Mouse (Mus musculus) 3T3-L1 (cell line): ENCODE measurements around the gene Pim3.
"Not testable (repeated sequence)": the region's sequence is repeated elsewhere in the genome, so short reads cannot be mapped to it uniquely, and the experiment has no call there.

Experiments
- DNase-seq: peaks from one replicate; pipeline ENCODE4 v3.0.0-alpha.2; 2015; ENCODE audit warnings: low read depth, low spot score

Pim3 gene

GRCm38 (mm10) chr15:88861772-88862622 is at the start of gene Pim3:
Gene Pim3, plus strand, starts transcription at chr15:88862186.
- DNase-seq = peak; percentile 92

GRCm38 (mm10) chr15:88813262-88813661 is 48.7 kb upstream of the Pim3 start:
- no peak for DNase-seq

DNA sequence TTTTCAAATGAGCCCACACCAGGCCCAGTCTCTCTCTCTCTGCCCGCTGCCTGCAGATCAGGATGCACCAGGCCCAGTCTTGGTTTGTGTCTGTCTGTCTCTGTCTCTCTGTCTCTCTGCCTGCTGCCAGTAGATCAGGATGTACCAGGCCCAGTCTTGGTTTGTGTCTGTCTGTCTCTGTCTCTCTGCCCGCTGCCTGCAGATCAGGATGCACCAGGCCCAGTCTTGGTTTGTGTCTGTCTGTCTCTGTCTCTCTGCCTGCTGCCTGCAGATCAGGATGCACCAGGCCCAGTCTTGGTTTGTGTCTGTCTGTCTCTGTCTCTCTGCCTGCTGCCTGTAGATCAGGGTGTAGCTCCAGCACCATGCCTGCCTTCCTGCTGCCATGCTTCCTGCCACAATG is 48.1 kb upstream of the Pim3 start:
- DNase-seq = not testable (repeated sequence)

GRCm38 (mm10) chr15:88814411-88815047 is 47.5 kb upstream of the Pim3 start:
- DNase-seq = peak; percentile 42

GRCm38 (mm10) chr15:88815196-88815700 is 46.7 kb upstream of the Pim3 start:
- DNase-seq = no peak

DNA sequence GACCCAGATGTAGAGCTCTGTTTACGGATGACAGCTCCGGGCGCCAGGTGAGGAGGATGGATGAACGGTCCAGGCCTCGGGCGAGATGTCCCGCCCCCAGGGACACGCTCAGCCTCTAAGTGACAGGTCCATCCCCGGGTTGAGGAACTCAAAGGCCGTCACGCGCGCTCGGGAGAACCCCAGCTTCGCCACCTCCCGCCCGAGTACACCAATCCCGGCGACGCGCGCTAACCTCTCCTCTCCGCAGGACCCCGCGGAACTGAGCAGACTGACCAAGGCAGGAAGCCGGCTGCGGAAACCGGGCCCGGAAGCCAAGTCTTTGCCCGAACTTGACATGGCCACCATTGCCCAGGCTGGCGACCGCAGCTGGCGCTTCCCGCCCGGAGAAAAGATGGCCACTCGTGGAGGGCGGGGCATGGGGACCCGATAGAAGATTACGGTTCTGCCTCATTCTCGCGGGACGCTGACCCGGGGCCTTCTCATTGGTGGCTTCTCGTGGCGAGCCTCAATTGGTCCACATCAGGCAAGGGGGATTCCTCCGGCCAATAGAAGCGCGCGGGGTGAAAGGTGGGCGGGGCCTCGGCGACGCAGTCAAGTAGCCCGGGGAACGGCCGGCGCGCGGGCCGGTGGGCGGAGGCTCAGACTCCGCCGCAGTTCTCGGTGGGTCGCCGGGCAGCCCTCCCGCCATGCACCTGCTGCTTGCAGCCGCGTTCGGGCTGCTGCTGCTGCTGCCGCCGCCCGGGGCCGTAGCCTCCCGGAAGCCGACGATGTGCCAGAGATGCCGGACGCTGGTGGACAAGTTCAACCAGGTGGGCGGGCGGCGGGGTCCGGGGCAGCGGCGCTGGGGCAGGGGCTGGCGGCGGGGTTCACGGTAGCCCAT is 42.7 kb upstream of the Pim3 start, which contains the start of the genes Alg12 and Creld2:
Gene Alg12 (minus strand): TSS at position 293 of the 880 bp plus-strand sequence.
Gene Creld2 (plus strand): TSS at position 621 of the 880 bp plus-strand sequence.
- DNase-seq = peak; percentile 99

GRCm38 (mm10) chr15:88819906-88820303 is 42.1 kb upstream of the Pim3 start:
- peak; percentile 22 for DNase-seq

DNA sequence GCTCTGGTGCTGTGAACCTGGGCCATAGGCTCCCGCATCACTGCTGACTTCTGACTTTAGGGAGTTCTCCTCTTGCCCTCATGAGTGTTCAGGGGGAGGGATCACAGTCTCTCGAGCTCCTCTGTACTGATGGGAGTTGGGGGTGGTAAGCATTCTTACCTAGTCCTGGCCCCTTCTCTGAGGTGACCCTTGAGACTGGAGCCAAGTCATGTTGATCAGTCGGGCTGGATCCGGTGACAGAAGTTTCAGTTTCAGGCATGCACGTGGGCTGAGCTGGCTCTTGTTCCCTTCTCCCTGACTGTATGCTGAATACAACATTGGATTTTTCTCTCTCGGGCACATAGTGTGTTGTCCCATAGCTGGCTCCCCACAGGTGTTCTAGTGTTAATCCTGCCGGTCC is 40.6 kb upstream of the Pim3 start:
- DNase-seq = no peak

- no peak for DNase-seq
These were observed 39.5 kb upstream of the Pim3 start for GRCm38 (mm10) chr15:88822513-88822912.

GRCm38 (mm10) chr15:88823376-88823775 is 38.6 kb upstream of the Pim3 start:
- DNase-seq = no peak

- no peak for DNase-seq
These were observed 34.5 kb upstream of the Pim3 start for GRCm38 (mm10) chr15:88827466-88827865.

GRCm38 (mm10) chr15:88827991-88828799 is 33.8 kb upstream of the Pim3 start:
- DNase-seq = peak; percentile 82

DNA sequence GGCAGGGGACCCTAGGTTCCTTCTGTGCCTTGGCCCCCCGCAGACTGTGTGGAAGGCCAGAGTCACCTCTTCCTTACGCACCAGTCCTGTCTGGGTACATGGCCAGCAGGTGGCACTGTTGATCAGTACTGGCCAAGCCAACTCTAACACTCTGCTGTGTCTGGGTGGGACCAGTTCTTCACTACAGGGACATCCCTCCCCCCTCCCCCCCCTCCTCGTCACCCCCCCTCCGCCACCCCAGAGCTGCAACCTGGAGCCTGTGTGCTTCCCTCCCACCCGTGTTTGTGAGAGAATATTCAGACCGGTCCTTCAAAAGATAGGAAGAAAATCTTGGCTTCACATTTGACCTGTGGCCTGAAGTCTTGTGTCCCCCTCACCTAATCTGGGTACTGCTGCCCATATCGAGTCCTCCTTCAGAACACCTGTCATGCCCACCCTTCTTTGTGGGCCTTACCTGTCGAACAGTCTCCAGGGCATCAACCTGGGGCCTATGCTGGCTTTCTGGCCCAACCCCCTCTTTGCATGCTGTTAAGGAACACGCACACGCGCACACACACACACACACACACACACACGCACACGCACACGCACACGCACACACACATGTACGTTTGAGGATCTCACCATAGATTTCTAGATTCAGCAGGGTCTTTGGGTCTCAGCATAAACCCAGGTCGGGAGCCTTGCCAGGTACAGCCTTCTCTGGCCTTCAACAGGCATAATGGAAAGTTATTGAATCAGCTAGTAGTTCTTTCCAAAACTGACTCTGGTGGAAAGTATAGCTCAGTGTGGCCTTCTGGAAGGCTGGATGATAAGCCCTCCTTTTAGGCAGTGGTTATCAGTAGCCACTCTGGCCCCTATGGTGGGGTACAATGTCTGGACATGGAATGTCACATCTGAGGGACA is 32.9 kb upstream of the Pim3 start:
- DNase-seq = peak; percentile 89

DNA sequence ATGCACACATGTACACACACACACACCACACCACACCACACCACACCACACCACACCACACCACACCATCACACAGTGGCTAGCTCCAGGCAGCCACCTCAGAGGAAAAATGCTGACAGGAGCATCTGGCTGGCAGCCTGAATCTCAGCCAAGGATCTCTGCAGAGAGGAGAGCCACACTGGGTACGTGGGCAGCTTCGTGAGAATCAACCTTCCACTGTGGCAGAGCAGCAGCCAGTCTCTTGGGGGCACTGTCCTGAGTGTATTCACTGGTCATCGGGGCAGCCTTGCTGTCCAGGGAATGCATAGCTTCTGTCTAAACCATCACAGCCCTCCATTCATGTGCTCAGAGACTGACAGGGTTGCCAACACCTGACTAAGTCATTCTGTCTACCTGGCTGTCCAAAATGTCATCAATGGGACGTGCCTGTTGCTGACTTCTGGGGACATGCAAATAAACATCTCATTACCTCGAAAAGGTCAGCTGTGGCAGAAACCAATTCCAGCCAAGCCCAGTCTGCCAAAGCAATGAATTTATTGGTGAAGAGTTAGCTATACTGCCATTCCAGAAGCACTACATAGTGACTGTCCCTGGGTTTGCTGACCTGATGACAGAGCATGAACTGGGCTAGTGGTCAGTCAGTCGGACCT is 32.1 kb upstream of the Pim3 start:
- DNase-seq = no peak

DNA sequence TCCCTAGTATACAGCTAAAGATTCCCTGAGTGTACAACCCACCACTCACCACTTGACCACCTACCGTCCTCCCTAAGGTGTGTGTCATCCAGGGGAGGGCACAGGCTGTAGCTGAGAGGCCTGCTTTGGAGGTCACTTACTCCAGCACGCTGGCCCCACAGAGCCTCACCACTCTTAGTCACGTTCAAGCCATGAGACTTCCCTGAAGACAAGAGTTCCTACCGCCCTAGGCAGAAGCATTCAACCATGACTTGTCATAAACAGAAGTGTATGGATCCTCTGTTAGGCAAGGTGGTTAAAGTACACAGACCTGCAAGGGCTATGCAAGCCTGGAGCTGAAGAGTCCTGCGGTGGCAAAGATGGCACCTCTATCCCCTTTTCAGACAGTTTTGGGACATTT is 31.3 kb upstream of the Pim3 start:
- DNase-seq = no peak

DNA sequence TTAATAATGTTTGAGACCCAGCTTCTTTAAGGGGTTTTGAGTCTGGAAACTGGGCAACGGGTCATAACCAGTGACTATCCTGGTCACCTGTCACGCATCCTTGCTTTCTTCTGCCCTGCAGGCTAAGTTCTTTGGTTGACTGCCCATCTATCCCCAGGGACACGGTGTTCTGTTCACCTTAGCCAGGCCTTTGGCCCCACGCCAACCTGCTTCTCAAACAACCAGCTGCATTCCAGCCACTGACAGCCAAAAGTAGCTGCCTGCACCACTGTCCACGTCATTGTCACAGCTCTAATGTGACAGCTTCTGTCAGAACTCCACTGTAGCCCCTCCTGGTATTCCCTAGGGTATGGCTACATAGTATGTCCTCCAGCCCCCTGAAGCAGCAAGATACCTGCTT is 30.5 kb upstream of the Pim3 start:
- no peak for DNase-seq

- DNase-seq = no peak
These were observed 29.4 kb upstream of the Pim3 start for GRCm38 (mm10) chr15:88832536-88832935.

- peak; percentile 28 for DNase-seq
These were observed 26.0 kb upstream of the Pim3 start for GRCm38 (mm10) chr15:88836031-88836430.

DNA sequence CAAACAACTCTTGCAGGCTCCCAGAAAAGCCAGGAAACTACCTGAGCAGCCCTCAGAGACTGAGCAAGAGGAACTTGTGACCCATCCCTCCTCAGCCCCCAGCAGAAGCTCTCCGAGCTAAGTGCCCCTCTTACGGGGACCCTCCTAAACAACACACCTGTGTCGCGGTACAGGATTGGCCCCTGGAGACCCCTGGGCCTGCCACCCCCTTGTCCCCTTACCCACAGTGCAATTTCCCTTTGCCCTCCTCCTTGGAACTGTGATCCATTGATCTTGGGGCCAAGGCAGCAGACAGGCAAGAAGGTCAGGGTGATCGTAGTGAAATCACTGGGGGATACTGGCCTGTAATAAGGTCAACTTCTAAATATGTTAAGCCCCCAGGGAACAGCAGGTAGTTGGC is 25.4 kb upstream of the Pim3 start:
- no peak for DNase-seq
